Mouse (Mus musculus): ENCODE measurements around the gene AA986860. TPM values are rescaled to one million over a fixed set of nuclear protein-coding genes. Genes with fewer than 3 reads are reported as not detected.

The AA986860 gene
- polyA plus RNA-seq, 1 experiment, result 1.6 TPM

- TF ChIP-seq GATA1 (IDR thresholded peaks at IDR 0.05; ENCODE audit: low read length), result no peak
These were observed 13.2 kb downstream of the AA986860 start for GRCm38 (mm10) chr1:130744961-130745360.

- no peak for TF ChIP-seq GATA1 (IDR thresholded peaks at IDR 0.05; ENCODE audit: low read length)
These were observed 13.8 kb downstream of the AA986860 start for GRCm38 (mm10) chr1:130745591-130745990.

GRCm38 (mm10) chr1:130746819-130747218, 15.0 kb downstream of the AA986860 start:
- no peak for TF ChIP-seq GATA1 (IDR thresholded peaks at IDR 0.05; ENCODE audit: low read length)

GRCm38 (mm10) chr1:130759689-130760088, 27.9 kb downstream of the AA986860 start:
- no peak for TF ChIP-seq GATA1 (IDR thresholded peaks at IDR 0.05; ENCODE audit: low read length)

GRCm38 (mm10) chr1:130761597-130761996, 29.8 kb downstream of the AA986860 start:
- no peak for TF ChIP-seq GATA1 (IDR thresholded peaks at IDR 0.05; ENCODE audit: low read length)

GRCm38 (mm10) chr1:130762045-130762760, 30.4 kb downstream of the AA986860 start:
- TF ChIP-seq GATA1 (IDR thresholded peaks at IDR 0.05; ENCODE audit: low read length), result no peak

- TF ChIP-seq GATA1 (IDR thresholded peaks at IDR 0.05; ENCODE audit: low read length), result no peak
These were observed 32.3 kb downstream of the AA986860 start for GRCm38 (mm10) chr1:130764027-130764461.

- TF ChIP-seq GATA1 (IDR thresholded peaks at IDR 0.05; ENCODE audit: low read length), result no peak
These were observed 35.3 kb downstream of the AA986860 start for GRCm38 (mm10) chr1:130767066-130767465.

- no peak for TF ChIP-seq GATA1 (IDR thresholded peaks at IDR 0.05; ENCODE audit: low read length)
These were observed 38.1 kb downstream of the AA986860 start for GRCm38 (mm10) chr1:130769925-130770324.

GRCm38 (mm10) chr1:130770487-130770886, 38.7 kb downstream of the AA986860 start:
- no peak for TF ChIP-seq GATA1 (IDR thresholded peaks at IDR 0.05; ENCODE audit: low read length)

- TF ChIP-seq GATA1 (IDR thresholded peaks at IDR 0.05; ENCODE audit: low read length), result no peak
These were observed 39.3 kb downstream of the AA986860 start for GRCm38 (mm10) chr1:130770981-130771494.

- no peak for TF ChIP-seq GATA1 (IDR thresholded peaks at IDR 0.05; ENCODE audit: low read length)
These were observed 43.5 kb downstream of the AA986860 start for GRCm38 (mm10) chr1:130775234-130775633.

- TF ChIP-seq GATA1 (IDR thresholded peaks at IDR 0.05; ENCODE audit: low read length), result no peak
These were observed 44.0 kb downstream of the AA986860 start for GRCm38 (mm10) chr1:130775691-130776331.

GRCm38 (mm10) chr1:130776645-130777044, 44.9 kb downstream of the AA986860 start:
- no peak for TF ChIP-seq GATA1 (IDR thresholded peaks at IDR 0.05; ENCODE audit: low read length)

- TF ChIP-seq GATA1 (IDR thresholded peaks at IDR 0.05; ENCODE audit: low read length), result no peak
These were observed 48.1 kb downstream of the AA986860 start for GRCm38 (mm10) chr1:130779867-130780266.

GRCm38 (mm10) chr1:130784054-130784453, 52.3 kb downstream of the AA986860 start:
- TF ChIP-seq GATA1 (IDR thresholded peaks at IDR 0.05; ENCODE audit: low read length), result no peak

GRCm38 (mm10) chr1:130787001-130787400, 55.2 kb downstream of the AA986860 start:
- no peak for TF ChIP-seq GATA1 (IDR thresholded peaks at IDR 0.05; ENCODE audit: low read length)
